Mouse (Mus musculus) CD4-positive, CD25-positive, alpha-beta regulatory T cell, adult 4 months (primary cell): ENCODE measurements around the gene Bhlhe40. TPM values are rescaled to one million over a fixed set of nuclear protein-coding genes. Genes with fewer than 3 reads are reported as not detected.

ENCODE experiments used
- ATAC-seq: one replicate; pipeline ENCODE4 v1.8.0; 2017
- polyA plus RNA-seq, 2 experiments: library from polyadenylated mRNA; unstranded; fragments of 100-300 nt; shearing (Covaris generic); gene quantifications; one replicate each; pipeline ENCODE4 v1.2.1; 2017

The Bhlhe40 gene
- polyA plus RNA-seq, 2 experiments from 2014 or later: 49.7 to 91.7 TPM

DNA sequence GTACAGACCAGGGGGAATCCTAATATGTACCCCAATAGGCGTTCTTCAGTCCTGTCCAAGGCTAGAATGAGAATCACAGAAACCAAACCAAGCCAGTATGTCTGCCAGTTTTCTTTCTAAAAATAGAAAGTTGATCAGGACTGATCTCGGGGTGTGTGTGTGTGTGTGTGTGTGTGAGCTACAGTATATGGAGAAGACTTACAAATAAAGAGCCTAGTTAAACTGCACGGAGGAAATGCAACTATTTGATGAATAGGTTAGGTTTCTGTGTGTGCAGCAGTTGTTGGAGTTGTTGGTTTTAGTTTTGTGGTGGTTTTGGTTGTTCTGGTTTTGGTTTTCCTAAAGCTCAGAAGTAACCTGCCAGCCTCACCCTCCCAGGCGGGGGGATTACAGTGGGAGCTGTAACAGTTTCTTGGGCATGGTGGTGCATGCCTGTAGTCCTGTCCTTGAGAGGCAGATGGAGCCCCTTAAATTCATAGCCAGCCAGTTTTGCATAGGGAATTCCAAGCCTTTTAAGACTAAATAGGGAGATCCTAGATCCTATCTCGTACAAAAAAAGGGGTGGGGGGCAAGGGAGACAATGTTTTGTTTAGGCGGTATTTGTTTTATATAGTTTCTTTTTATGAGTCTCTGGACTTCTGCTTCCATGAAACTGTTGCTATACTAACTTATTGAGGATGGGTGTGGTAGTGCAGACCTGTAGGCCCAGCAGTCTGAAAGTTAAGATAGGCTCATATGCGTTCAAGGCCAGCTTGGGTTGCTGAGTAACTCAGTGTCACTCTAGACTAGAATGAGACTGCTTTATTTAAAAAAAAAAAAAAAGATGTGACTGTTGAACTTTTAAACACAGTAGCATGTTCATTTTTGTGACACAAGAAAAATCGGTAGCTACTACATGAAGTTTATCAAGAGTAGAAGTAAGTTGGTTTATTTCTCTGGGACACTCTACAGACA is 3.1 kb downstream of the Bhlhe40 start:
- ATAC-seq: no peak

DNA sequence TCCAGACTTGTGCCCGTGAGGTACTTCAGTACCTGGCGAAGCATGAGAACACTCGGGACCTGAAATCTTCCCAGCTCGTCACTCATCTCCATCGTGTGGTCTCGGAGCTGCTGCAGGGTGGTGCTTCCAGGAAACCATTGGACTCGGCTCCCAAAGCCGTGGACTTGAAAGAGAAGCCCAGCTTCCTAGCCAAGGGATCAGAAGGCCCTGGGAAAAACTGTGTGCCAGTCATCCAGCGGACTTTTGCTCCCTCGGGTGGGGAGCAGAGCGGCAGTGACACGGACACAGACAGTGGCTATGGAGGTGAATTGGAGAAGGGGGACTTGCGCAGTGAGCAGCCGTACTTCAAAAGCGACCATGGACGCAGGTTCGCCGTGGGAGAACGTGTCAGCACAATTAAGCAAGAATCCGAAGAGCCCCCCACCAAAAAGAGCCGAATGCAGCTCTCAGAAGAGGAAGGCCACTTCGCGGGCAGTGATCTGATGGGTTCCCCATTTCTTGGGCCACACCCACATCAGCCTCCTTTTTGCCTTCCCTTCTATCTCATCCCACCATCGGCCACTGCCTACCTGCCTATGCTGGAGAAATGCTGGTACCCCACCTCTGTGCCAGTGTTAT is 4.2 kb downstream of the Bhlhe40 start:
- no peak for ATAC-seq

GRCm38 (mm10) chr6:108665587-108665986 is 5.2 kb downstream of the Bhlhe40 start:
- ATAC-seq: no peak

DNA sequence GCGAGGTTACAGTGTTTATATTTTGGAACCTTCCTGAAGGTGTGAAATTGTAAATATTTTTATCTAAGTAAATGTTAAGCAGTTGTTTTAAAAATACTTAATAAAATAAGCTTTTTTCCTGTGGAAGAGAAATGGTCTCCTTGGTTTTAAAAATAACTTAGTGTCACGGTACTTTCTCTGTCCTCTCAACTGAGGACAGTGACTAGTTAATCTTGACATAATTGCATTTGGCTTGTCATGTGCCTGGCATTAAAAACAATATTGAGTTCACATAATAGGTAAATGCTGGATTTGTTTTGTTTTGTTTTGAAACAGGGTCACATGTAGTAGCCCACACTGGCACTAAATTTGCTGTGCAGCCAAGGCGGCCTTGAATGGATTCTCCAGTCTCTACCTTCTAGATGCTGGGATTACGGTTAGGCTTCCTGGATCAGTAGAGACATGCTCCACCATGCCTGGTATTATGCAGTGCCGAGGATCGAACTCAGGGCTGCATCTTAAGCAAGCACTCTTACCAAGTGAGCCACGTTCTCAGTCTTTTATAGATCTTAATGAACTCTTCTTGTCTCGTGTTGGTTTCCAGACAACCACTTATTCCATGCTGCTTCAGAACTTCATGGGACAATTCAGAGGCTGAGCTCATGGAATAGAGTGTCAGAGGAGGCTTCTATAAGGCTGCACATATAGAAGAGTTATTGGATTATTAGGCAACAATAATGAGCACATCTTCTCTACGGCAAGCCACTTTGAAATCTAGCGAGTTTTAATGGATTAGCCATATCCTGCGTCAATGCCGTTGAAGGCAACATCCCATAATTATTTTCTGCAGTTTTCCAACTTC is 6.4 kb downstream of the Bhlhe40 start:
- ATAC-seq: no peak

DNA sequence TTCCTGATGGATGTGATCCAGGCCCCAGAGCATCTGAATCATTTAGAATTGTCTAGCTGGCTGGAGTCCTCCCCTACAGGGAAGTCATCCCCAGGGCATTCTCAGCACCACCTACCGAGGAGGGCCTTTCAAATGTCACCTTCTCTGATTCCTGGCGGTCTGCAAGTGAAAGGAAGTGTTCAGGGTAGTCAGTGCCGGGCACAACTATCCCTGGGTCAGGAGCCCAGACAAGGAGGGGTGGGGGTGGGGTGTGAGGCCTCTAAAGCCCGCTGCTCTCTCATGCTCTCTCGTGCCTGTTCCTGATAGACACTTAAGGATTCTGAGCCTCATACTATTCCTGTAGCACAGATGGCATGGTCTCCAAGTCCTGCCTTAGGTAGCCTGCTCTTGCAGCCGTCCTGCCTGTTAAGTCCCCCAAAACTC is 7.2 kb downstream of the Bhlhe40 start:
- ATAC-seq: no peak

DNA sequence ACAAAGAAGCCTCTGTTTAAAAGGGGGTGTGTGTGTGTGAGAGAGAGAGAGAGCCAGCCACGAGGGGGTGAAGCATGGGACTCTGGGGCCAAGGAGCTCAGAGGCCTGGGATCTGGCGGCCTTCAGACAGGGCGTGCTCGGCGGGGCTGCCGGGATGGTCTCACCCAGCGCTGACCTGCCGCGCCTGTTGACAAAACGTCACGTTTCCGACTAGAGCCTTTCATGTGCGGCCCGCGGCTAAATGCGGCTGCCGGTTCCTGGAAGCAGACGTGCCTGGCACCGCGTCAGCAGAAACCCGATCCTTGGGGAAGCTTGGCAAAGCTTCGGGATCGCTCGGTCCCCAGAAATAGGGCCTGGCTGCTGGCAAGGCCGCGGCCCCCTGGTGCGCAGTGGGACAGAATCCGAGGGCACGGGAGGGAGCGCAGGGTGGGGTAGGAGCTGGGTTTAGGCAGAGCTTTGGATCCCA is 7.9 kb downstream of the Bhlhe40 start:
- ATAC-seq: peak; percentile 53

DNA sequence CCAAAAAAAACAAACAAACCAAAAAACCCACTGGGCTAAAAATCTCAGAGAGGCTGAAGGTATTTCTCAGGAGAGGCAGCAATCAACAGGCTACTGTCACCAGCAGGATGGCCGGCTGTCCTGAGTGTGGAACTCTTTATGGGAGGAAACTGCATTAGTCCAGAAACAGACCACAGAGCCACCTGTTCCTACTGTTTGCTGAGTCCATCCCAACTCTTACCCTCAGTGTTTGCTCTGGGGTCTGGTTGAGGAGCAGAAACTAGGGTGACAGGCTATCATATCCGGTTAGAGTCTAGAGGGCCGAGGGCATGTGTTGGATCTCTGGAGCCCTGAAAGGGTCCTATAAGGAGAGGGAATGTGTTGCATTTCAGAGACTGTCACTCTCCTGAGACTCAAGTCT is 9.8 kb downstream of the Bhlhe40 start:
- no peak for ATAC-seq

DNA sequence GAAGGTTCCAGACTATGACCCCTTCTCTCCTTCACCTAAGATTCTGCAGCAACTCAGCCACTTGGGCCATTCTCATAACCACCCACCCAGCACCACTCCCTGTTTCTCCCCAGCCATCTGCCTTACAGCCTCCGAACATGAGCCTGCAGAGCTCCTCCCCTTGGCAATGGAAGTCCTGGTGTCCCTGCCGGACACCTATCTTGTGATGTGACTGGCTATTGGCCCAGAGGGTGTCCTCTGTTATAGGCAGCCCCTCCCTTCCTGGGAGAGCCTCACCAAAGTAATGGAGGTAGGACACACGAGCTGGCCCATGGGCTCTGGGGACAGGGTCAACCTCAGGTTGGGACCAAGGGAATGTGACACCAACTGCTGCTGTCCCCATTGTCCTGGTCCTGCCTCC is 10.4 kb downstream of the Bhlhe40 start:
- no peak for ATAC-seq

DNA sequence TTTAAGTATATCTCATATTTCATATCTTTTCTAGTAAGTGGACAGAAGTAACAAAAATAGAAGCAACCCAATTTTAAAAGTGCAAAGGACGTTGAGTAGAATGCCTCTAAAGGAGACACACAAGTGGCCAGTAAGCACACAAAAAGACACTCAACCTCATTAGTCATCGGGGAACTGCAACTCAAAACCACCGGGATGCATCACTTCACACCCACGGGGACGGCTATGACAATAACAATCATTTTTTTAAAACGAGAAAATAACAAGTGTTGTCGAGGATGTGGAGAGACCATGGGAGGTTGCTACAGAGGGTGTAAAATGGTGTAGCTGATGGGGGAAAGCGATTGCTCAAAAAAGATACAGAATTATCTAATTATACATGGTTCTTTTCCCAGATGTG is 11.7 kb downstream of the Bhlhe40 start:
- ATAC-seq: peak; percentile 54

- no peak for ATAC-seq
These were observed 13.8 kb downstream of the Bhlhe40 start for GRCm38 (mm10) chr6:108674221-108674620.

GRCm38 (mm10) chr6:108676783-108677340 is 16.4 kb downstream of the Bhlhe40 start:
- ATAC-seq: no peak

DNA sequence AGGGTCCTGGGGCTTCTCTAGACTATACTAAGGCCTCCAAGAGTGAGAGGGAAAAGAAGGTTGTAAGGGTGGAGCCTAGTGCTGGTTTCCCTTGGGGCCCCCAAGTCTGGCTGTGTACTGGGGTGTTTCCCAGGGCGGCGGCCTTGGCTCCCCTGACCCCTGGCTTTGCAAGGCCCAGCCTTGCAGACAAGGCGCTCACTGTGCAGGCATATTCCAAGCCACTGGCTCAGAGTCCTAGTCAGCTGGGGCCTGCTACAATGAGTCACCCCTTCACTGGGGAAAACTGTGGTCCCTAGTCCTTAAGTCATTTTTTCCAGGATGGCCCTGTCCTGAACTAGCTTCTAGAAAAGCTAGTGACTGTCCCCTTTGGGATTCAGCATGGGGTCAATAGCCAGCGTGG is 17.3 kb downstream of the Bhlhe40 start:
- no peak for ATAC-seq

- ATAC-seq: no peak
These were observed 17.8 kb downstream of the Bhlhe40 start for GRCm38 (mm10) chr6:108678227-108678626.

- ATAC-seq: no peak
These were observed 20.1 kb downstream of the Bhlhe40 start for GRCm38 (mm10) chr6:108680503-108680902.

GRCm38 (mm10) chr6:108681084-108681483 is 20.7 kb downstream of the Bhlhe40 start:
- no peak for ATAC-seq

DNA sequence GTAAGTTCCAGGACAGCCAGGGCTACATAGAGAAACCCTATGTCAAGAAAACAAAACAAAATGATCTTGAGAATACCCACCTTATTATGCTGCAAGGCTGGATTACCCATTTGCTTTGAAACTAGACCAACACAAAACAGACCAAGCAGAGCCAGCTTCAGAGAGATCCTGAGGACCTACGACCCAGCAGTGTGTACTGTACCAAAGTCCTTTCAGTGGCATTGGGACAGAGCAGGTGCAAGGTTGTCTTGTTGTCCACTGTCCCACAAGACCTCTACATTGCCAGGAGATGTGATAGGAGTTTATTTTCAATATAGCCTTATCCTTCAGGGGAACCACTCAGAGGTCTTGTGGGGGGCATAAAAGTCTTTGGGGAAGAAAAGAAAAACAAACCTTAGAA is 22.7 kb downstream of the Bhlhe40 start:
- ATAC-seq: no peak

DNA sequence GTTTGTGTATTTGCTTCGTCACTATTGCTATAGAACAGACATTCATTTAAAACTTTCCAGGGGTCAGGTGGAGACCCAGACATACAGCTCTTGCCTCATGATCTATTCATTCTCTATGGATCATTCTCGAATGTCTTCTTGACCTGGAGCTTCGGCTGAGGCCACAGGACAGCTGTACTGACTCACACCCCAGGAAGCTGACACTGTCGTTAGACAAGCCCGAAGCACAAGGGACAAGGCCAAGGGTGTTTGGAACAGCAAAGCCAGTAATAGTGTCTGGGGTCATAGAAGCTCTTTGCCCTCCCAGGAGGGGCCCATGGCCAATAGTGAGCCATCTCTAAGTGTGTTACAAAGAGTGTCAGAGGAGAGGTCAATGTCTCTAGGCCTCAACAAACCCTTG is 24.0 kb downstream of the Bhlhe40 start:
- no peak for ATAC-seq

- no peak for ATAC-seq
These were observed 25.4 kb downstream of the Bhlhe40 start for GRCm38 (mm10) chr6:108685758-108686355.

DNA sequence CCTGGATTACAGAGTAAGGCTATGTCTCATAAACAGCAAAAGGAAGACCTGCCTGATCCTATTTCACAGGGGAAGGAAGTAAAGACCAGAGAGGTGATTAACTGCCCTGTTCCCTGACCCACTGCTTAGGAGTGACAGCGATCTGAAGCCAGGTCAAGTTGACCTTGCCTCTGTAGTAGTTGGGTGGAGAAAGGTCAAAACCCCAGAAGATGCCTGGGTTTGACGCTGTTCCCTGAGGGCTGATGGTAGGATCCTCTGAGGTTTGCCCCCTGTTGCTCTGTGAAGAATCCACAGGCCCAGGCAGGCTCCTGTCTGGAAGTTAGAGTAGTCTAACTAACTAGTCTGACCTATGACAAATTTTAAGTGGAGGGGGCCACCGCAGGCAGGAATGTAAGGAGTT is 26.5 kb downstream of the Bhlhe40 start:
- ATAC-seq: no peak

DNA sequence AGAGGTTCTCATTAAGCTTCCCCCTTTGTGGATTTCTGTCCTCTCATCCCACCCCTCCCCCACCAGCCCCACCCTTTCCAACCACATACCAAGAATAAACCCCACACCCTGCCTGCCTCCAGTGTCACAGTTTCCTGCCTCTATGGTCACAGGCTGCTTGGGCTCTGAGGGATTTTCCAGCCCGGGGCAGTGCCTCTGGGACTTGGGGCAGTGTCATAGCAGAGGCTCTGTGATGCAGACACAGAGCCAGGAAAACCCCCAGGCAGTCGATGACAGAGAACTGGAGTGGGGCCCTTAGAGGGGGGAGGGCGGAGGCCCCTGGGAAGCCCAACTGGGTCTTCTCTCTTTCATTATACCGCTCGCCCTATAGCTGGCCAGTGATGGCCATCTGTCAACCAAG is 27.9 kb downstream of the Bhlhe40 start:
- ATAC-seq: peak; percentile 90

DNA sequence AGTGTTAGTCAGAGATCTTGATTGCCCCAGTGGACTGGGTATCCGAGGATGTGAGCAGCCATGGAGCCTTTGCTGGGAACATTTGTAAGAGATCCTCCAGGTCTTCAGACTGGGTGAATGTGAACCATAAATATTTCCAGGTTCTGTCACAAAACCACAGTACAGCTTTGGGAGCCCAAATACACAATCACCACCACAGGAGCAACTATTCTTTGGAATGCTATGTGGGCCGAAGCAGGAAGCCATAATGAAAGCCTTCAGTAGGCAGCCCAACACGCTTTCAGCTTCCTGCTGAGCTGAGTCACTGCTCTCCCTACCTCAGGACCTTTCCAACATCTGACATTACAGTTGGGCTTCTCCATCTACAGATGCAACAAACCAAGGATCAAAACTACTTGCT is 32.6 kb downstream of the Bhlhe40 start:
- no peak for ATAC-seq
